Mouse (Mus musculus) large intestine, adult 2 months (tissue): ENCODE data around the gene Gnaq. TPM values are rescaled to one million over a fixed set of nuclear protein-coding genes. Genes with fewer than 3 reads are reported as not detected.
A peak's percentile ranks its signal among the peaks of the same experiment; 100 is the strongest.

Experiments used
- DNase-seq: peaks from one replicate; pipeline ENCODE4 v3.0.0-alpha.2; 2012; ENCODE audit warnings: low read depth, low spot score
- WGBS: fragments of 180-500 bp; shearing (Covaris S2); methylation state at CpG from one replicate; pipeline ENCODE4 v1.1.7; 2018; 5-methylcytosine and 5-hydroxymethylcytosine counted together
- polyA plus RNA-seq: library from polyadenylated mRNA; depleted of rRNA; stranded (reverse); fragments of >200 nt; gene quantifications from 2 replicates; pipeline ENCODE4 v1.2.3, GENCODE M21; 2012

Gnaq gene
- polyA plus RNA-seq, 1 experiment: 12.2 TPM

- WGBS: 68% methylated on average over 3 of the region's 3 CpGs
Observed at GRCm38 (mm10) chr19:16291088-16291487, 158.5 kb downstream of the Gnaq start.

GRCm38 (mm10) chr19:16292056-16292608 is 159.5 kb downstream of the Gnaq start:
- 81% methylated on average over 2 of the region's 2 CpGs for WGBS
- DNase-seq: no peak

More at GRCm38 (mm10) chr19:16291088-16291487, 158.5 kb downstream of the Gnaq start:
- DNase-seq: no peak

GRCm38 (mm10) chr19:16292978-16293377 is 160.3 kb downstream of the Gnaq start:
- no peak for DNase-seq
- 95% methylated on average over 1 of the region's 1 CpGs for WGBS

GRCm38 (mm10) chr19:16300413-16300812 is 167.8 kb downstream of the Gnaq start:
- no peak for DNase-seq
- WGBS: 80% methylated on average over 4 of the region's 4 CpGs

- DNase-seq: no peak
- WGBS: 79% methylated on average over 7 of the region's 7 CpGs
Observed at GRCm38 (mm10) chr19:16301336-16301735, 168.7 kb downstream of the Gnaq start.

GRCm38 (mm10) chr19:16309031-16309430 is 176.4 kb downstream of the Gnaq start:
- DNase-seq: no peak

GRCm38 (mm10) chr19:16314295-16314821 is 181.7 kb downstream of the Gnaq start:
- 51% methylated on average over 4 of the region's 4 CpGs for WGBS
- no peak for DNase-seq

- whole genome bisulfite sequencing: 86% methylated on average over 4 of the region's 4 CpGs
Observed at GRCm38 (mm10) chr19:16315525-16315924, 182.9 kb downstream of the Gnaq start.

GRCm38 (mm10) chr19:16318128-16318811 is 185.6 kb downstream of the Gnaq start:
- DNase-seq: no peak
- WGBS: 69% methylated on average over 14 of the region's 14 CpGs

More at GRCm38 (mm10) chr19:16315525-16315924, 182.9 kb downstream of the Gnaq start:
- no peak for DNase-seq

- 74% methylated on average over 7 of the region's 7 CpGs for WGBS
- DNase-seq: no peak
Observed at GRCm38 (mm10) chr19:16319986-16320385, 187.4 kb downstream of the Gnaq start.

- 79% methylated on average over 6 of the region's 6 CpGs for WGBS
- no peak for DNase-seq
Observed at GRCm38 (mm10) chr19:16322986-16323385, 190.4 kb downstream of the Gnaq start.

GRCm38 (mm10) chr19:16324239-16324638 is 191.6 kb downstream of the Gnaq start:
- WGBS: 66% methylated on average over 3 of the region's 3 CpGs
- no peak for DNase-seq

GRCm38 (mm10) chr19:16325911-16326310 is 193.3 kb downstream of the Gnaq start:
- 12% methylated on average over 8 of the region's 8 CpGs for WGBS
- peak; percentile 87 for DNase-seq

GRCm38 (mm10) chr19:16327401-16328073 is 194.9 kb downstream of the Gnaq start:
- 24% methylated on average over 10 of the region's 10 CpGs for WGBS

GRCm38 (mm10) chr19:16328074-16328850 is 195.6 kb downstream of the Gnaq start:
- DNase-seq: no peak
- 58% methylated on average over 7 of the region's 7 CpGs for WGBS

More at GRCm38 (mm10) chr19:16327401-16328073, 194.9 kb downstream of the Gnaq start:
- DNase-seq: no peak

- DNase-seq: no peak
Observed at GRCm38 (mm10) chr19:16329056-16329455, 196.4 kb downstream of the Gnaq start.

- WGBS: 83% methylated on average over 6 of the region's 6 CpGs
- DNase-seq: no peak
Observed at GRCm38 (mm10) chr19:16329648-16330047, 197.0 kb downstream of the Gnaq start.

GRCm38 (mm10) chr19:16330161-16330560 is 197.5 kb downstream of the Gnaq start:
- 32% methylated on average over 7 of the region's 7 CpGs for WGBS
- DNase-seq: no peak

- 84% methylated on average over 6 of the region's 6 CpGs for WGBS
- no peak for DNase-seq
Observed at GRCm38 (mm10) chr19:16331047-16331446, 198.4 kb downstream of the Gnaq start.
